Mouse (Mus musculus): Measurements from ENCODE around the gene Leo1. TPM values are rescaled to one million over a fixed set of nuclear protein-coding genes. Genes with fewer than 3 reads are reported as not detected.
A peak's percentile ranks its signal among the peaks of the same experiment; 100 is the strongest.
"Not testable (repeated sequence)": the region's sequence is repeated elsewhere in the genome, so short reads cannot be mapped to it uniquely, and the experiment has no call there.

Leo1 gene
- total RNA-seq, 2 experiments from 2014 or later: 26.1 to 27.1 TPM

DNA sequence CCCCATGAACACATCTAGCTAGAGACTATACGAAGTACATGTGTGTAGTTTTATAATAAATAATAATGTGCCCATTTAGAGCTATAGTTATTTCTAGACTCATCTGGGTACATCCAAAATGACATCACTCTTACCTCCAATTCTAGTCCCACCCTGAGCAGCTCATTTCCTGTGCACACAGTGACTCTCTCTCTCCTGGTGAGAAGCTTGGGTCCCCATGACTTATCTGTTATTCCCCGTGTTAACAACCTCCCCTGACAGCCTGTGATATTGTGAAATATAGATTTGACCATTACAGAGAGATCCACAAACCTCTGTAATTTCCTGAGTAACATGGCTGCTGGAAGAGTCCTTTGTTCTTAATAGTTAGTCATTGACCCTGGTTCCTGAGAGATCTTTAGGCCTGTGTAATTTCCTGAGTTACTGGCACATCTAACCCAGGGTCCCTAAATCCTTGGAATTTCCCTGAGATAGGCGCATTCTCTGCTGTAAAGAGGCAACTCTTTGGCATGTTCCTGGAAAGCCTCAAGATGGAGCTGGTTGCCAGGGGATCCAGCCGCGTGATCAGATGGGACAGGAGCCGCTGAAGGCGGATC, 15.4 kb upstream of the Leo1 start:
- DNase-seq: no peak

- no peak for DNase-seq
Measured at GRCm38 (mm10) chr9:75427366-75428273, 13.7 kb upstream of the Leo1 start.

- no peak for DNase-seq
Measured at GRCm38 (mm10) chr9:75428274-75428600, 13.1 kb upstream of the Leo1 start.

GRCm38 (mm10) chr9:75429040-75429439, 12.3 kb upstream of the Leo1 start:
- no peak for DNase-seq

- DNase-seq: no peak
Measured at GRCm38 (mm10) chr9:75429657-75430056, 11.7 kb upstream of the Leo1 start.

- peak; percentile 48 for DNase-seq
Measured at GRCm38 (mm10) chr9:75430822-75431621, 10.3 kb upstream of the Leo1 start.

DNA sequence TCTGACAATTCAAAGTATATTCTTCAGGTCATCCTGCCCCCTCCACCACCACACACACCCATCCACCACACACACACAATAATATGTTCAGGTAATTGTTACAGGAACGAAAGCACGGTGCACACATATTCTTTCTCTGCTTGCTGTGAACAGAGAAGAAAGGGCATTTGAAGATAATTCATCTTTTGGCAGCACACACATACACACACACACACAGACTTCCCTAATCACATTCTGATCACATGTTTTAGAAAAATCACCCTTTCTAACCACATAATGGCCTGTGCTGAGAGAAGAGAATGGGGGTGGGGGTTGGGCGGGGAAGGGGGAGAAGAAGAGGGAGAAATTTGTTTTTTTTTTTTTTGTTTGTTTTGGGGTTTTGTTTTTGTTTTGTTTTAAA, 8.6 kb upstream of the Leo1 start:
- DNase-seq: no peak

DNA sequence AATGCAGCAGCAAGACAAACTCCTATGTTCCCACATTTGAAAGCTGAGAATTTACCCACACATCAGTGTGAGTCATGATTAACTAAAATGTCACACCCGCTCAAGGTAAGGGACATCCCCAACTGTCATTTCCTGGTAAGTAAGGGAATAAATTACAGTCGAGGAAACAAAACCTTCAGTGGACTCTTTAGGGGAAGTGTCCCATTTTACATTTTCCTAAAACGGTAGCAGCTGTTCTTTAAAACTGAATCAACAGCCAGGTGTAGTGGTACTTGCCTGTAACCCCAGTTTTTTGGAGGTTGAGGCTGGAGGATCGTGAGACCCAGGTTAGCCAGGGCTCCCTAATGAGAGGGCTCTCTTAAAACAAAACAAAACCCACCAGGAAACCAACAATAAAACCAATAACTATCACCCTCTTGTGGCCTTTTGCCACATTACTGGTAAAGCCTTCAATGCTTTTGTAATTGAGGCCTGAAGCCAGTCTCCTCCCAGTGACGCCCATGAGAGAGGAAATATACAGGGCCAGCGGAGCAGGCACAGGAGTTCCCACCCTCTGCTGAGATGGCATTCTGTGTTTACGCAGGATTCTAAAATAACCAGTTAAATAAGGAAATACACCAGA, 7.0 kb upstream of the Leo1 start:
- DNase-seq: peak; percentile 66

DNA sequence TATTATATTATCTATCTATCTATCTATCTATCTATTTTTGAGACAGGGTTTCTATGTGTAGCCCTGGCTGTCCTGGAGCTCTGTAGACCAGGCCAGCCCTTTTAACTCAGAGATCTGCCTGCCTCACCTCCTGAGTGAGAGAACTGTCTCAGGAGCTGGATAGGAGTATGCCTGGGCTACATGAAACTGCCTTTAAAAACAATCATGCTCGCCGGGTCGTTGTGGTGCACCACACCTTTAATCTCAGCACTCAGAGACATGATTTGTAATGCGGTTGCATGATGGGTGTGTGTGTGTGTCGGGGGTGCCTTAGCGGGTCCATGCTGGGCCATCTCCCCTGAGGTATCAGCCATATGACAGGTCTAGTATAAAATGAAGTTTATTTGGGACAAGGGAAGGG, 6.5 kb upstream of the Leo1 start:
- DNase-seq: no peak

- no peak for DNase-seq
Measured at GRCm38 (mm10) chr9:75435291-75435690, 6.0 kb upstream of the Leo1 start.

GRCm38 (mm10) chr9:75435918-75436317, 5.4 kb upstream of the Leo1 start:
- DNase-seq: peak; percentile 84

DNA sequence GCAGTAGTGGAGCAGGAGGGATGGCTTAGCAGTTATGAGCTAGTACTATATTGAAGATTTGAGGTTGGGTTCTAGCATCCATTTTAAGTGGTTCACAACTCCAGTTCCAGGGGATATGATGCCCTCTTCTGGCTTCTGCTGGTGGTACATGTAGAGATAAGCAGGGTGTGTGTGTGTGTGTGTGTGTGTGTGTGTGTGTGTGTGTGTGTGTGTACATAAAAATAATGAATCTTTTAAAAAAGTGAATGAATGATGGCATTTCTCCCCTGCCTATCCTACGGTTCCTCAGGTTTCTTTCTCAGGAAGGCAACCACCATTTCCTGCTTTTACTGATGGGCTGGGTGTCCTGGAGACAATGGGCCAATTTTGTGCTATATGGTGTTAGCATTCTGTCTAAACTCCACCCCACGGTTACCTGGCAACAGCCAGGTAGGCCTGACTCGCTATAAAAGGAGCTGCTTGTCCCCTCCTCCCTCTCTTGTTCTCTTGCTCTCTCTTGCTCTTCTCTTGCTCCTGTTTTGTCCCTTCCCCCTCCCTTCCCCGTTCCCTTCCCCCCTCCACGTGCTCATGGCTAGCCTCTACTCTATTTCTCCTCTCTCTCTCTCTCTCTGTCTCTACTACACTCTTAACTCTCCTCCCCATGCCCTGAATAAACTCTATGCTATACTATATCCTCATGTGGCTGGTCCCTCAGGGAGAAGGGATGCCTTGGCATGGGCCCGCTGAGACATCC, 3.5 kb upstream of the Leo1 start:
- DNase-seq: peak; percentile 51

GRCm38 (mm10) chr9:75441691-75442131, 387 bp downstream of the Leo1 start:
- DNase-seq: no peak

GRCm38 (mm10) chr9:75444981-75445380, 3.7 kb downstream of the Leo1 start:
- DNase-seq: no peak

- DNase-seq: not testable (repeated sequence)
Measured at GRCm38 (mm10) chr9:75446574-75446973, 5.2 kb downstream of the Leo1 start.

- DNase-seq: no peak
Measured at GRCm38 (mm10) chr9:75448021-75448420, 6.7 kb downstream of the Leo1 start.

GRCm38 (mm10) chr9:75453994-75454393, 12.7 kb downstream of the Leo1 start:
- no peak for DNase-seq

DNA sequence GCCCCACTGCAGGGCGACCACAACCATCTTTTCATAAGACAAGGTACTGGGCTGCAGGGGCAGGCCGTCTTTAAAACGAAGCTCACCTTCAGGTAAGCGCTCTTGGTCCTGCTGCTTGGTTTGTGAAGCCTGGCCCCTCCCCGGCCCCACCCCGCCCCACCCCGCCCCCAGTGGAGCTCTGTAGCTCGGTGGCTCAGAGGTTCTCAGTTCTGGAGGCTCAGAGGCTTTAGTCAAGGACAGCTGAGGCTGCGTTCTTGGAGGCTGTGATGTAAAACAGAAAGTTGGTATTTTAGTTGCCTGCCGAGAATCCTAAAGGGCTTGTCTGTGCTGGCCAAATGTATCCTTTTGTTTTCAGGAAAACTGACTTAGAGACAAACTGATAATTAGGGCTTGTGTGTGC, 14.4 kb downstream of the Leo1 start:
- no peak for DNase-seq

- DNase-seq: peak; percentile 19
Measured at GRCm38 (mm10) chr9:75463050-75463660, 21.8 kb downstream of the Leo1 start.

DNA sequence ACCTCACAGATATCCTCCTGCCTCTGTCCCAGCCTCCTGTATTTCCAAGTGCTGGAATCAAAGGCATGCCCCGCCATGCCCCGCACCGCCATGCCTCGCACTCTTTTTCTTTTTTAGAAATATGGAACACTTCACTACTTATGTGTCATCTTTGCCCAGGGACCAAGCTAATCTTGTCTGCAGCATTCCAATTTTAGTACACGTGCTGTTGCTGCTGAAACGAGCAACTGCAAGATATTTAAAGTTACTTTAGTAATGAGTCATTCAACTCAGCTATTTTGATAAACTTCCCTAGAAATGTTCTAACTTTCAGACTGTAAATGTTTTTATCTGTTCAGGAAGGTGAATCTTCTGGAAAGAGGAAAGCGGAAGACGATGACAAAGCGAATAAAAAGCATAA, 24.5 kb downstream of the Leo1 start:
- no peak for DNase-seq

DNA sequence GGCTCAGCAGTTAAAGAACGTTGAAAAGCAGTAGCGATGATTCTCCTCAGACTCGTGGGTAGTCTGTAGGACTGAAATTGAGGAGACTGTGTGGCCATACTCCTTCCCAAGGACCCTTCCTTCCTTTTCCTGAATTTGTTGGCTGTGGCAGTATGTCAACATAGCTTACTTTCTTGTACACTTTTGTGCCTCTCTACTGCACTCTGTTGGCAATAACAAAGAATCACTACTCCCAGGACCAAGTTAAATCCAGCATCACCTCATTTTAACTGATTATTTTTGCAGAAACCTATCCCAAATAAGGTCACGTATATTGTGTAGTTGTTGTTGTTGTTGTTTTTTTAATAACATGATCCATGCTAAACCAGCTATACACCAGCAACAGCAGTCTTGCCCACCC, 25.3 kb downstream of the Leo1 start:
- DNase-seq: no peak

All from adrenal gland, postnatal 10 days (tissue).